Mouse (Mus musculus): ENCODE data around the gene Cel.
"Not testable (repeated sequence)": the region's sequence is repeated elsewhere in the genome, so short reads cannot be mapped to it uniquely, and the experiment has no call there.

Gene Cel

DNA sequence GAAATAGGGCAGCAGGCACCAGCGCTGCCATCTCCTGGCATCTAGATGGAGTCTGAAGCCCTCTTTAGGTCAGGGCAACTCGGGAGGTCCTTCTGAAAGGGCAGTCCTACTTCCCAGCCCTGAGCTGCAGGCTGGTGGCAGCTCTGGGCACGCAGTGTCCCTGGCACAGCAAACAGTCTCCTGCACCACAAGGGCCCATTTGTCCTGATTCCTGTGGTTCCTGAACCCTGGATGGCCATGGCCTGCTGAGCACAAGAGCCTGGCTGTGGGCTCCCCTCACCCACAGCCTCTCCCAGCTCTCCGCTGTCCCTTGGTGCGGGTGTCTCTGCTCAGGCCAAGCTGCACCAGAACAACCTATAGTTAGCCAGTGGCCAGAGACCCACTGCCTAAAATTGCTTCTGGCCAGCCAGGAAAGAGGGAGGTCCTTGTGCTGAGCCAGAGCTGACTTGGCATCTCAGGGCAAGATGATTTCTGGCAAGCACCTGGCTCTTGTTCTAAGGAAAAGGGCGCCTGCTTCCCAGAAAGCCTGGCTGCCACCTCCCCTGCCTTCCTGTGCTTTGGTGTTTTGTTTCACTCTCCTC lies 41.5 kb downstream of the Cel start:
- no peak for DNase-seq (ENCODE audit: low read depth, low spot score)

- no peak for DNase-seq (ENCODE audit: low read depth, low spot score)
Measured at GRCm38 (mm10) chr2:28520581-28520980, 42.6 kb downstream of the Cel start.

DNA sequence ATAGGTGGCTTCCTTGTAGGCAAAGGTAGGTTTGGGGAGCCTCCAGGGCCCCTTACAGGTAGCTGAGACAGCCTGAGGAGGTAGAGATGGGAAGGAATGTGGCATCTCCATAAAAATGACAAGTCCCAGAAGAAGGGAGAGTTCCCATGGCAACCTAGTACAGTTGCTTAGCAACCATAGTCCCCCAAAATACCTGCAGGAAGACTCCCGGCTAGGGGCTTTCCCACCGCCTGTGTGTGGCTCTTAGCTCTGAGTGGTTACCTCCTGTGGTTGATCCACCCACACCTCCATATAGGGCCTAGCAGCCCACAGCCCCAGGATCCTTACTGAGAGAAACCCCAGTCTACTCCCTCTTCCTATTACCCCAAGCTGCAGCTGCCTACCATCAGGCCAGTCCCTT lies 45.0 kb downstream of the Cel start:
- DNase-seq (ENCODE audit: low read depth, low spot score): peak; percentile 91

GRCm38 (mm10) chr2:28517206-28517909 lies 45.8 kb downstream of the Cel start:
- no peak for DNase-seq (ENCODE audit: low read depth, low spot score)

GRCm38 (mm10) chr2:28514489-28514888 lies 48.7 kb downstream of the Cel start:
- no peak for DNase-seq (ENCODE audit: low read depth, low spot score)

- DNase-seq (ENCODE audit: low read depth, low spot score): no peak
Measured at GRCm38 (mm10) chr2:28513431-28514370, 49.5 kb downstream of the Cel start.

DNA sequence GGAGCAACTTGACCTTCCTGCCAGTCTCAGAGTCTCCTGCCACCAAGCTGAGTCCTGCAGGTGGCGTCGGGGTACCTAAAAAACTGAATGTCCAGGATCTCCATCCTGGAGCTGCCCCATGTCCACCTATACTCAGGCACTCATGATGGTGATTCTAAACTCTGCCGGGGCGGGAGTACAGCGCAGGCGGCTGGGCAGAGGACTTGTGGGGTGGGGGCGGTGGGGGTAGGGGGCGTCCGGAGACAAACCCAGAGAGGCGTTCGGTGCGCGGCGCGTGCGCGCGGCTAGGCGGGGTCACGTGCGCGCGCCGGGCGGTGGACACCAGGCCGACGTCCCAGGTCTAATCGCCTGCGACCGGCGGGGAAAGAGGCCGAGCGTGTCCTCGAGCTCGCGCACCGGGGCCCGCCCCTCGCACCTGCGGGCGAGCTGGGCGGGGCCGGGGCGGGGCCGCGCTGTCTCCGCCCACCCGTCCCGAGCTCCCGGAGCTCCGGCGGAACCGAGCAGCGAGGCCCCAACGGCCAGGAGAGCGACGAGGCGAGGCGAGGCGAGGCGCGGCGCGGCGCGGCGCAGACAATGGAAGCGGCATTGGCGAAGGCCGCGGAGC lies 50.3 kb downstream of the Cel start, which contains the start of gene Ralgds:
Gene Ralgds, plus strand, starts transcription at position 328 of the 604 bp plus-strand sequence.
- DNase-seq (ENCODE audit: low read depth, low spot score): no peak

- DNase-seq (ENCODE audit: low read depth, low spot score): not testable (repeated sequence)
Measured at GRCm38 (mm10) chr2:28511600-28511999, 51.6 kb downstream of the Cel start.

DNA sequence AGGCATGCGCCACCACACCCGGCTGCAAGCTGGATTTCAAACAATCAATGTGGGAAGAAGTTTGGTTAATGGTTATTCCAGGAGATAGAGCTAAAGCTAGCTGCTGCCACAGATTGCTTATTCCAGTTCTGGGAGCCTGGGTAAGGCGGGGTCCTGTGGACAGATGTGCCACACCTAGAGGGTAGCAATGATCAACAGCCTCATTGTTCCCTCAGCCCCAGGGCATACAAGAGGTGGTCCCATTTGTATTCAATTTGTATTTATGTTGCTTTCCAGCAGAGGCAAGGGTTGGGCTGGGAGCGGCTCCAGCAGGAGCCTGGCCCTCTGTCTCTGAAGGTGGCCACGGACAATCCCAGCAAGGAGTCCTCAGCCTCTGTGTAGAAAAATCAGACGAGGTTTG lies 56.9 kb downstream of the Cel start:
- no peak for DNase-seq (ENCODE audit: low read depth, low spot score)

DNA sequence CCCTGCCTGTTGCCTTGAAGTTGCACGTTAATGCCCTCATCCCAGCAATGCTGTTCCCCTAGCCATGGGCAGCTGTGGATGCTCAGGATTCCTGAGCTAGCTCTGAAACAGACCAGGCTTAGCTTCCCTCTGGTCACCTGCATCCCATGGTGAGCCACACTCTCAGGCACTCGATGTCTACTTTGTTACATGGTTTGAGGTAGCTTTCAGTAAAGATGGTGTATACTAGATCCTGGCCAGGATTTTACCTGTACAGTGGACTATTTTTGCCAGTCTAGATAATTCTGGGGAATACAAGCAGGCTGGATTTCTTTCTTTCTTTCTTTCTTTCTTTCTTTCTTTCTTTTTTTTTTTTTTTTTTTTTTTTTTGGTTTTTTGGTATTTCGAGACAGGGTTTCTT lies 57.4 kb downstream of the Cel start, which contains the start of gene Gm10134:
Gene Gm10134, plus strand, starts transcription at position 301 of the 400 bp plus-strand sequence.
- no peak for DNase-seq (ENCODE audit: low read depth, low spot score)
